Mouse (Mus musculus): ENCODE measurements around the gene Retnlg. TPM values are rescaled to one million over a fixed set of nuclear protein-coding genes. Genes with fewer than 3 reads are reported as not detected.
"Not testable (repeated sequence)": the region's sequence is repeated elsewhere in the genome, so short reads cannot be mapped to it uniquely, and the experiment has no call there.

Gene Retnlg
- not detected for total RNA-seq (2021)
- long read RNA-seq = 0 reads

DNA sequence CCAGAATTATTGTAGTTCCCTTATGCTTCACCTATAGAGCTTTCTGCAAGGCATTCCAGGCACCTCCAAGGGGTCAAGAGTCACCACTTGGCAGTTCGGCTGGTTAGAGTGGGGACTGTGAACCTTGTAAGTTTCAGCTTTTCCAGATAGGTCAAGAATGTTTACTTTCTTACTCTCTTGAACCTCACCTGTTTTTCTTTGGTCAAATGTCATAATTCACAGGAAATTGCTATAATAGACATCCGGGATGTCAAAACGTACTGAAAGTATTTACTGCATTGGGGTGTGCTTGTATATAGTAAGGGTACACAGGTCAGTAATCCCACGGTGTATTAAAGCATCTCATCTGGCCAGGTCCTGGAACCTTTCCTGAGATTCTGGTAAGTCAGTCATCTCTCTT is at the start of gene Retnlg:
Gene Retnlg (plus strand): TSS at position 301 of the 400 bp plus-strand sequence.
- DNase-seq (ENCODE audit: low spot score in 2 of 2) = no peak

DNA sequence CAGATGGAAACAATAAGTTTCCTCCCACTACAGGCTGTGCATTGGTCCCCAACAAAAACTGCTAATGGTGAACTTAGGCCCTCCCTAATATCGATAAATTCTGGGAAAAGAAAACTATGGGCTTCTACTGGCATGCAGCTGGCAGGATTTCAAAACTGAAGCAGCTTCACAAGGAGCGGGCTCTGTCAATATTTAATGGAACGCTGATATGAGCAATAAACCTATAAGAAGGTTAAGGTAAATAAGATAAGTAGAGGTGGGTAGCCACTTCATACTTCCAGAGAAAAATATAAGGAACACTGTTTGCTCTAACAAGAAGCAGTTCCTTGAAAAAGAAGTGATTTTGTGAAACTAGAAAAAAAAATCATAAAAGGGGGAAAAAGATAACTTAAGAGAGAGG is 45.9 kb upstream of the Retnlg start:
- DNase-seq (ENCODE audit: low spot score in 2 of 2) = no peak

DNA sequence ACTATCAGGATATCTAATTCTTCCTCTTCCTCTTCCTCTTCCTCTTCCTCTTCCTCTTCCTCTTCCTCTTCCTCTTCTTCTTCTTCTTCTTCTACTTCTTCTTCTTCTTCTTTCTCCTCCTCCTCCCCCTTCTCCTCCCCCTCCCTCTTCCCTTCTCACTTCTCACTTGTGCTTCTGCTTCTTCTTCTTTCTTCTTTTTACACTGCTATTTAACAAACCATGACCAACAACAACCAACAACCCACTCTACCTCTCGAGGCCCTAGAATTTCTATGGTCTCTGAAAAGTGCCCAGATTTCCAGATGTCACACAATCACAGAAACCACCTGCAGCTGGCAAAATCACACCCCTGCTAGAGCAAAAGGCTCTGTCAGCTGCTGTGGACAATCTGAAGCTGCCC is 44.8 kb upstream of the Retnlg start:
- no peak for DNase-seq (ENCODE audit: low spot score in 2 of 2)

DNA sequence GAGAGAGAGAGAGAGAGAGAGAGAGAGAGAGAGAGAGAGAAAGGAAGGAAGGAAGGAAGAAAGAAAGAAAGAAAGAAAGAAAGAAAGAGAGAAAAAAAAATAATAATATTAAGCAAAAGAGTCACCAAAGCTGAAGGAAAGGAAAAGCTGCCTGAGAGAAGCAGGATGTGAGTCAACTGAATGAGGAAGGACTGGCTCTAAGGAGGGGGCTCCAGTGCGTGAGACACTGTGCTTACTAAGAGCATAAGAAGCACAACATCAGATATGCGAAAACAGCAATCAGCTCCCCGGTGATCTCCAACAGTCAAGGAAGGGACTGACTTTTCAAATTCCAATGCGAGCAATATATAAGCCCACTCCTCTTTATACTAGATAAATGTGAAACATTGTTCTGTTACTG is 43.4 kb upstream of the Retnlg start:
- no peak for DNase-seq (ENCODE audit: low spot score in 2 of 2)

DNA sequence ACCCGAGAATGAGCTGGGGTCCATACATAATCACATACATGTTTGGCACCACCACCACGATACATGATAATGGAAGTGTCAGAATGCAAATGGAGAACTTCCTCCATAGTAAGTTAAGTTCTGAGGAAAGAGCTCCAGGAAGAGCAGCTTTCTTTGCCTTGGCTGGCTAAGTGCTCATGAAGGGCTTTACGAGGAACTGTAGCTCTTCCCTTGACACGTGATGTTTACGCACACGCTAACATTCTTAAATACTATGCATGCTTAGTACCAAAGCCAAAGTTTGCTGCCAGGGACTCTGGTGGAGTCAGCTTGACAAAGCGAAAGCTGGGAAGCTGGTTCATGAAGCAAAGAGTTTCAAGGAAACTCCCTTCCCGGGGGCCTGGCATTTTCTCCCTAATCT is 40.4 kb upstream of the Retnlg start:
- no peak for DNase-seq (ENCODE audit: low spot score in 2 of 2)

DNA sequence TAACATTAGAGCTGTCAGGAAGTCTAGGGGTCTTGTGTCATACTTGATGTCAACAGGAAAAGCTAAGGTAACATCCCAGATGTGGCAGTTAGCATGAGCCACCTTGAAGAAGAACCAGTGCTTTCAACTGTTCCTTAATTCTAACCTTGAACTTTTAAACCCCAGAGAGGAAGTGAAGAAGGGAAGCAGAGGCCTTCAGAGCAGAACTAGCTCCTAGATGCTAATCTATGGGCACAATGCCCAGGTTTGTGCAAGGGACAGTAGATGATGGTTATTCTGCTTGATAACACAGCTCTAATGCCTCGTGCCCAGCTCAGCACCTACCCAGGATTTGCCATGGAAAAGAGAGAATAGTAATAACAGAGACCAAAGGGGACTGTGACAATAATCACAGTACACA is 38.8 kb upstream of the Retnlg start:
- not testable (repeated sequence) for DNase-seq (ENCODE audit: low spot score in 2 of 2)

DNA sequence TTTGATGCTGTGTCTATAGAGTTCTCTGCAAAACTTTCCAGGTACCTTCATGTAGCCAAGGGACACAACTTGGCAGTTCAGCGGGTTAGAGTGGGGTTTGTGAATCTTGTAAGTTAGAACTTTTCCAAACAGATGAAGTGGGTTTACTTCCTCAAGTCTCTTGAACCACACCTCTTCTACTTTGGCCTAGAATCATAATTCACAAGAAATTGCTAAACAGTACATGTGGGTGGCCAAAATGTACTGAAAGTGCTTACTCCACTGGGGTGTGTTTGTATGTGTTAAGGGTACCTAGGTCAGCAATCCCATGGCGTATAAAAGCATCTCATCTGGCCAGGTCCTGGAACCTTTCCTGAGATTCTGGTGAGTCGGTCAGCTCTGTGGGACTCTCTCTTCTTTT is 30.2 kb upstream of the Retnlg start, which contains the start of gene Retnla:
Gene Retnla (plus strand): TSS at position 286 of the 400 bp plus-strand sequence.
- no peak for DNase-seq (ENCODE audit: low spot score in 2 of 2)

DNA sequence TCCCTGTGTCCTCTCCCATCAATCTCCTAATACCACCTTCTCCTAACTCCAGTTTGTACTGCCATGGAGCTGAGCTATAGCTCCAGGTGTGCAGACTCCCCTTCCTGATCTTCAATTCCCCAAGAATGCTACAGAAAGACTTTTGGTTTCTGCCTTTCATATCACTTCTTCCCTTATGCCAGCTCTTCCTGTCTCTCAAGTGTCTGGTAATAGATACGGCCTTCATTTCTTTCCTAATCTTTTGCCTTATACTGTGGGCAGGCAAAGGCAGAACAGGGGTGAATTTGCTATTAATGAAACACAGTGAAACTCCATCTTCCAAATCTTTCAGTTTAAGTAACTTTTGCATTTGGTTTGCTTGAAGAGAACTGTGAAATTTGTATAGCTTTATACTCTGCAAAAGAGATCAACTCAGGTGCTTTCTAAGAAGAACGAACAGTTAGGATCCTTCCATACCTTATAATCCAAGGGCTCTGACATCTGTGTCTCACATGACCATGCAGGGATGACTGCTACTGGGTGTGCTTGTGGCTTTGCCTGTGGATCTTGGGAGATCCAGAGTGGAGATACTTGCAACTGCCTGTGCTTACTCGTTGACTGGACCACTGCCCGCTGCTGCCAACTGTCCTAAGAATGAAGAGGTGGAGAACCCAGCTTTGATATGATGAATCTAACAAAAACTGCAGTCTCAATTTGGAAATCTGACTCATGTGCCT is 28.6 kb upstream of the Retnlg start:
- DNase-seq (ENCODE audit: low spot score in 2 of 2) = no peak

DNA sequence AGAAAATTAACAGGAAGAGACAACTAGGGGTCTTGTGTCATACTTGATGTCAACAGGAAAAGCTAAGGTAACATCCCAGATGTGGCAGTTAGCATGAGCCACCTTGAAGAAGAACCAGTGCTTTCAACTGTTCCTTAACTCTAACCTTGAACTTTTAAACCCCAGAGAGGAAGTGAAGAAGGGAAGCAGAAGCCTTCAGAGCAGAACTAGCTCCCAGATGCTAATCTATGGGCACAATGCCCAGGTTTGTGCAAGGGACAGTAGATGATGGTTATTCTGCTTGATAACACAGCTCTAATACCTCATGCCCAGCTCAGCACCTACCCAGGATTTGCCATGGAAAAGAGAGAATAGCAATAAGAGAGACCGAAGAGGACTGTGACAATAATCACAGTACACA is 7.4 kb upstream of the Retnlg start:
- not testable (repeated sequence) for DNase-seq (ENCODE audit: low spot score in 2 of 2)

DNA sequence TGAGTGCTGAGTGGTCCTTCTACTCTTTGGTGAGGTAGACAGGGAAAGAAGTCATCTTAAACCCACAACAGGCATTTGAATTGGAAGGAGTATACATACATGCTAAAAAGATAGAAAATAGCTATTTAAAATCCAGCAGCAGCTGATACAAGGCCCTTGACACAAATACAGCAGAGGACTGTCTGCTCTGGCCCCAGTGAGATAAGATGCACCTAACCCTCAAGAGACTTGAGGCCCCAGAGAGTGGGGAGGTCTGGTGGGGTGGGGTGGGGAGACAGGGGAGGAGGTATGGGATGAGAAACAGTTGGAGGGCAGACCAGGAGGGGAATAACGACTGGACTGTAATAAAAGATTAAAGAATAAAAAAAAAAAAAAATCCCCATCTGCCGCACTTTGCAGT is 4.7 kb upstream of the Retnlg start:
- no peak for DNase-seq (ENCODE audit: low spot score in 2 of 2)

DNA sequence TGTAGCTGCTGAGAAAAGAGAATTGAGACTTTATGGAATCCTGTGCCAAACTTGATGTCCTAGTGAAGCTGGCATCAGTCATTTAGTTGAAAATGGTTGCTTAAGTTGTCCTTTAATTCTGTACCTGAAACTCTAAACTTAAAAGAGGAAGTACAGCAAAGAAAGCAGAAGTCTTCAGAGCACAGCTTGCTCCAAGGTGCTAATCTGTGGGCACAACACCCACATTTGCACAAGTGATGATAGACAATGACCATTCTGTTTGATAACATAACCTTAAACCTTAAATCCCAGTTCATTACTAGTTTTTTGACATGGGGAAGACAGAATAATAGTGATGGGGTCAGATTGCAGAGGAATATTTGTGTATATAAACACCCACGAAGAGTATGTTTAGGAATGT is 3.8 kb upstream of the Retnlg start:
- no peak for DNase-seq (ENCODE audit: low spot score in 2 of 2)

DNA sequence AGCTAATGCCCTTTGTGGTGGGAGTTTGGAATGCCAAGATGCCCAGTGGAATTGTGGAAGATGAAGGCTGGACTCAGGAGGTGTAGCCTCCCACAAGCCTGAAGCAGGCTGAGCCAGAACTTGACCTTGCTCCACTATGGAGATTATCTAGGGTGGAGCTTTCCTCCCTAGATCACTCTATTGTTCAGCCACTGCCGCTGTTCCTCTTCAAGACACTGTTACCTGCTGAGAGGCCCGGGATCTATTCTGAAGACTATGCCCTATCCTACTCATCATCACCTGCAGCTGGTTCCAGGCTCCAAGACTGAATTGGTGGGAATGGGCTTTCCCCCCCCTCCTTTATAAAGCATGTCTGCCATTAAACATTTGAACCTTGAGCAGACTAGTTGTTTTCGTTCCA is 2.8 kb upstream of the Retnlg start:
- no peak for DNase-seq (ENCODE audit: low spot score in 2 of 2)

DNA sequence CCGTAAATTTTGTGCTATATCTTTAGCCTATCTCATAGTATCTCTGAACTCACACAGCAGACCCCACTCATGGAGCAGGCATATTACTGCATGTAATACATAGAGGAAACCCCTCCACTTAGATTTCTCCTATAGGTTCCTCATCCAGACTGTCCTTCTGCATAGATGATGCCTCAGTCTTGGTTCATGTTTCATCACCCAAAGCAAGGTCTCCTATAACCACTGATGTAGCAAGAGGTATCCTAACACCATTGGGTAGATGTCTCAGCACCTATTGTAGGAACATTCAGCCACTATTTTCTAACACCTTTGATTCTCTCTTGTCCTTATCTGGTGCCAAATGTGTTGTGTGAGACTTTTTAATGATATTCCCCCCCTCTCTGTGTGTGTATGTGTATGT is 667 bp upstream of the Retnlg start:
- no peak for DNase-seq (ENCODE audit: low spot score in 2 of 2)

DNA sequence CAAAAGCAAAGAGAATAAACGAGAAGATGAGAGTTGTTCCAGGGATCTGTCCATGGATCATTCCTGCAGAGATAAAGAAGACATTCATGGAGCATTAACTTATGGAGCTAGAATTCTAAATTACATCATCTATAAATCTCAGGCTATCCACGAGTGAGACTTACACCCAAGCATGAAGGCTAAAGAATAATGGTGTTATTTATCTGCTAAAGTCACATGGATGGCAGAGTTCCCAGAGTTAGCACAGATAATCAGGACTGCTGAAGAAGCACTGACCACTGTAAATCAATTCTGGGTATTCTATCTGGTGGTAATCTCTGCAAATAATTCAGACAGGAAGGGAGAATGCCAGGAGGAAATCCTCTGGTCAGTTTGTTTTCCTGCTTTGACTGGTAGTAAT is 18.3 kb downstream of the Retnlg start:
- DNase-seq (ENCODE audit: low spot score in 2 of 2) = no peak

DNA sequence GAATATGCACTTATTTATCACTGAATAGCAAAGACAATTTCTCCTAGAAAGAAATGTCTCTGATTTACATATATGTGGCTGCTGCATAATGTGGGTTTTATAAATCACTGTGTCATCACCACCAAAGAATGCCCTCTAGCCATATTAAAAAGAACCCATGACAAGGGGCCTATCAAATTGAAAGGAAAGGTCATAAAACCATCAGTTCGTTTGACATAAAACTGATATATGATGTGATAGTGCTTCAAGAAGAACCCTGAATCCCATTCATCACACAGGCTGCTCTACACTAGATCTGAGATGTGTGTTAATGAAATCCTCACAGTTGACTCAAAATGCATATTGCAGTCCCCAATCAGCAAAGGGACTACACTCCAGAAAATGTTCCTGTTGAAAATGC is 27.4 kb downstream of the Retnlg start:
- no peak for DNase-seq (ENCODE audit: low spot score in 2 of 2)

DNA sequence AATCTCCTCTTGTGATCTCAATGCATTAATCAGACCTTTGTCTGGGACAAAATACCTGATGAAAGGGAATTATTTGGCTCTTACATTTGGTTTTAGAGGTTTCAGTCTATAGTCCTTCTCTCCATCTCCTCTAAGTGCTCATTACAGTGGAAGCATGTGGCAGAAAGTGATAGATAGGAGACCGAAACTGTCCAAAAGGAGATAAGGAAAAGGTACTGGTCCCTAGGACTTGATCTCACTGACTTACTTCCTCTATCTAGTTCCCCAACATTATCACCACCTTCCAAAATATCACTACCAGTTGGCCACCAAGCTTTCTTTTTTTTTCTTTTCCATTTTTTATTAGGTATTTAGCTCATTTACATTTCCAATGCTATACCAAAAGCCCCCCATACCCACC is 38.8 kb downstream of the Retnlg start:
- DNase-seq (ENCODE audit: low spot score in 2 of 2) = no peak

DNA sequence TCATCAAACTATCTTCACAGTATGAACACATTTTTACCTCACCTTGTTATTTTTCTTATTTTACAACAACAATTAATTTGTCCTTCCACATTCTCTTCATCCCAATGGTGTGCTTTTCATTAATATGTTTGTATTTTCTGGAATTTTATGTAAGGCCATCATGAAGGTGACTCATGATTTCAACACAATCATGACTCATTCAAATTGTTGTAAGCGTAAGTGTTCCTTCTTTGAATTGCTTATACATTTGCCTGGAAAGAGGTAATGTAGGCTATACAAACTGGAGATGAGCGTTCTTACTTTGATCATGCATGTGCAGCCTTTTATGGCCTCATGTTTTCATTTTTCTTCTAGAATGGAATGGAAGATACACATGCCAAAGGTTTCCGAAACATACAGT is 40.8 kb downstream of the Retnlg start:
- DNase-seq (ENCODE audit: low spot score in 2 of 2) = no peak

DNA sequence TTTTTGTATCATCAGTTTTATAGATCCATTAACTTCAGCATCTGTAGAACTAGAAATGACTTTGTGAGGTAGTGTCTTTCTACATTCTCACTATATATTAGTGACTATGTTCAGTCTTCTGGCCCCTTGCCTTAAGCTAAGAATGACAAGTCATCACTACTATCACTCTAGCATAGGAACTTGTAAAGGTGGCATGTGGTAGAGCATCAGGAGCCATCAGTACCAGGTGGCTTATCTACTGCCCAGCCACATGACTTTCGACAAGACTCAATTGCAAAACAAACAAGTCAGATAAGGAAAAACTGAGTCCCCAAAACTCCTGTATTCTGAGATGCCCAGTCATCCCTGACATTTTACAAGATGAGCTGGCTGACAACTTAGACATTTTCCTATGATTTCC is 51.3 kb downstream of the Retnlg start:
- DNase-seq (ENCODE audit: low spot score in 2 of 2) = no peak

Other genes with a start within 250 kb of the Retnlg start
- gene Trat1, start 100.6 kb upstream of the Retnlg start, total RNA-seq (2021) = under 1 TPM in 1 of 2 experiments, not detected in 1; 0.18 TPM
- not detected for gene Retnlb, start 55.8 kb upstream of the Retnlg start, total RNA-seq (2021)
- gene Retnla, start 30.1 kb upstream of the Retnlg start, total RNA-seq (2021) = not detected
- 100 to 1,000 TPM in 1 of 2 experiments, 10 to 100 TPM in 1; 91.8 to 101 TPM for gene Dzip3, start 121.5 kb downstream of the Retnlg start, total RNA-seq (2021)
- 1 to 10 TPM; 4.4 to 5.0 TPM for gene Cip2a, start 121.6 kb downstream of the Retnlg start, total RNA-seq (2021)
- gene Myh15, start 184.9 kb downstream of the Retnlg start, total RNA-seq (2021) = under 1 TPM; 0.43 to 0.45 TPM

Data from layer of hippocampus, postnatal 10 days (tissue).